Mouse (Mus musculus) midbrain, embryonic 14.5 days (tissue): ENCODE data around the gene Cars2. TPM values are rescaled to one million over a fixed set of nuclear protein-coding genes. Genes with fewer than 3 reads are reported as not detected.

Source experiments
- ATAC-seq: fragments of 200-750 bp; cut with Nextera tagmentation; 2 replicates; pipeline ENCODE4 v1.8.0; 2017; ENCODE audit warnings: moderate number of reproducible peaks, moderate library complexity; ENCODE audit not compliant: low FRiP score, low TSS enrichment
- DNase-seq: peaks from one replicate; pipeline ENCODE4 v3.0.0-alpha.2; 2015
- H3K27ac ChIP-seq: fragments of 300-500 bp; sonication (generic); replicated peaks from 2 replicates; pipeline ENCODE4 v1.5.1; 2014; ENCODE audit warnings: mild to moderate bottlenecking, low read depth, low read length, moderate library complexity
- H3K27me3 ChIP-seq: fragments of 300-500 bp; sonication (generic); 2 replicates; pipeline ENCODE4 v1.6.1; 2014; ENCODE audit warnings: low read length, control low read depth, mixed read lengths; ENCODE audit not compliant: control insufficient read depth, insufficient read depth
- H3K36me3 ChIP-seq: fragments of 300-500 bp; sonication (generic); 2 replicates; pipeline ENCODE4 v1.6.1; 2014; ENCODE audit warnings: low read length, control low read depth; ENCODE audit not compliant: control insufficient read depth, insufficient read depth
- H3K4me1 ChIP-seq: fragments of 300-500 bp; sonication (generic); 2 replicates; pipeline ENCODE4 v1.6.1; 2014; ENCODE audit warnings: mild to moderate bottlenecking, antibody characterized with exemption, low read length, control low read depth; ENCODE audit not compliant: control insufficient read depth, insufficient read depth
- H3K4me2 ChIP-seq: fragments of 300-500 bp; sonication (generic); 2 replicates; pipeline ENCODE4 v1.6.1; 2014; ENCODE audit warnings: mild to moderate bottlenecking, low read length, moderate library complexity
- H3K4me3 ChIP-seq: fragments of 300-500 bp; sonication (generic); replicated peaks from 2 replicates; pipeline ENCODE4 v1.5.1; 2014; ENCODE audit warnings: low read depth, low read length
- H3K9ac ChIP-seq: fragments of 300-500 bp; sonication (generic); replicated peaks from 2 replicates; pipeline ENCODE4 v1.6.1; 2014; ENCODE audit warnings: mild to moderate bottlenecking, low read length, moderate library complexity
- H3K9me3 ChIP-seq: fragments of 300-500 bp; sonication (generic); 2 replicates; pipeline ENCODE4 v1.6.1; 2016; ENCODE audit warnings: low read length, control low read depth, mixed read lengths; ENCODE audit not compliant: control insufficient read depth
- WGBS: fragments of 180-500 bp; shearing (Covaris S2); extraction: QIAGEN DNeasy Blood & Tissue Kit; methylation state at CpG from one replicate; pipeline ENCODE4 v1.1.7; 2014; 5-methylcytosine and 5-hydroxymethylcytosine counted together
- polyA plus RNA-seq: library from polyadenylated mRNA; unstranded; fragments of >200 nt; fragmentation: Nextera tagmentation; extraction: Ambion mirVana; gene quantifications from 2 replicates; pipeline ENCODE4 v1.2.1, GENCODE M21; 2014

Gene Cars2
- 22.8 and 25.5 TPM in 2 replicates for polyA plus RNA-seq

GRCm38 (mm10) chr8:11550281-11550948 lies at the start of gene Cars2:
TSS of gene Cars2 (minus strand) at chr8:11550783.
- Histone ChIP-seq H3K9me3 (no peaks in the 10 kb centered on the region), H3K4me1 (peaks cover 18% of the 10 kb centered on the region; the same call in 1 of the 2 replicates), H3K4me2 (peak within 1 kb of the TSS; percentile 79), H3K36me3 (0 out of 2 replicates have a peak, but pooled peaks cover under 1% of the 10 kb centered on the region), H3K4me3 (peak within 1 kb of the TSS; percentile 73), H3K9ac (peak within 1 kb of the TSS; percentile 90), H3K27ac (peak within 1 kb of the TSS; percentile 89), H3K27me3 (no peaks in the 10 kb centered on the region)
- WGBS: under 1% methylated on average over 53 of the region's 53 CpGs
- DNase-seq (peak; percentile 90), ATAC-seq (peak; percentile 63)

DNA sequence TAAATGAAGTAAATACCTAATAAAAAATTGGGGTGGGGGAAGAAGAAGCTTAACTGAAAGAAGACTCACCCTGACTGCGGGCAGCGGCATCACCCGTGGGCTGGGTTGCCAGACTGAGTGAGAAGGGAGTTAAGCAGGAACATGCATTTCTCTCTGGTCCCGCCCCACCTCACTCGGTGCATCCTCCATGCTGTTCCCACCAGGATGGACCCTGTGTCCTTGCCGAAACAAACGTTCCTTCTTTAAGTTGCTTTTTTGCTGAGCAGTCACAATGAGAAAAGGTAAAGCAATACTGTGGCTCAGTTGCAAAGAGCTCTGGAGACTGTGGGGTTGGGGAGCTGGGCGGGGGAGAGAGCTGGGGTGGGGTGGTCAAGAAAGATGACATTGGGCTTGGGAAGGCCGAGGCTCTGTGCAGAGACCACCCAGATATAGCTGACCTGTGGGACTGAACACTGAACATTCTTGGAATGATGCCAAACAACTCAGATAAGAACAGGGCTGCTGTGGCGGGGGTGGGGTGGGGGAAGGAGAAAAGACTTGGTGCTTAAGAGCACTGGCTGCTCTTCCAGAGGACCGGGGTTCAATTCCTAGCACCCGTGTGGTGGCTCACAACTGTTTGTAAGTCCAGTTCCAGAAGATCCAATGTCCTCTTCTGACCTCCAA lies 42.8 kb upstream of the Cars2 start:
- no peaks in the 10 kb centered on the region for H3K9me3 ChIP-seq
- H3K27ac ChIP-seq: no peak overlapping the region
- DNase-seq (no peak), ATAC-seq (no peak)
- no peaks in the 10 kb centered on the region for H3K36me3 ChIP-seq
- H3K4me1 ChIP-seq: no peaks in the 10 kb centered on the region
- H3K27me3 ChIP-seq: no peaks in the 10 kb centered on the region
- no peak overlapping the region for H3K4me2 ChIP-seq
- WGBS: 78% methylated on average over 12 of the region's 12 CpGs
- H3K4me3 ChIP-seq: no peak overlapping the region
- H3K9ac ChIP-seq: no peak overlapping the region

- Histone ChIP-seq H3K9ac (no peak overlapping the region), H3K9me3 (no peaks in the 10 kb centered on the region), H3K36me3 (no peaks in the 10 kb centered on the region), H3K27ac (no peak overlapping the region), H3K4me2 (no peak overlapping the region), H3K4me3 (no peak overlapping the region), H3K27me3 (no peaks in the 10 kb centered on the region), H3K4me1 (no peaks in the 10 kb centered on the region)
- DNase-seq (no peak), ATAC-seq (no peak)
- 49% methylated on average over 13 of the region's 13 CpGs for WGBS
Observed at GRCm38 (mm10) chr8:11592296-11592695, 41.7 kb upstream of the Cars2 start.

- ATAC-seq (no peak), DNase-seq (no peak)
- no peaks in the 10 kb centered on the region for H3K4me1 ChIP-seq
- WGBS: 87% methylated on average over 4 of the region's 4 CpGs
- H3K9ac ChIP-seq: no peak overlapping the region
- no peak overlapping the region for H3K4me3 ChIP-seq
- H3K27me3 ChIP-seq: no peaks in the 10 kb centered on the region
- H3K27ac ChIP-seq: no peak overlapping the region
- no peaks in the 10 kb centered on the region for H3K36me3 ChIP-seq
- H3K9me3 ChIP-seq: no peaks in the 10 kb centered on the region
- H3K4me2 ChIP-seq: no peak overlapping the region
Observed at GRCm38 (mm10) chr8:11591837-11592236, 41.3 kb upstream of the Cars2 start.

DNA sequence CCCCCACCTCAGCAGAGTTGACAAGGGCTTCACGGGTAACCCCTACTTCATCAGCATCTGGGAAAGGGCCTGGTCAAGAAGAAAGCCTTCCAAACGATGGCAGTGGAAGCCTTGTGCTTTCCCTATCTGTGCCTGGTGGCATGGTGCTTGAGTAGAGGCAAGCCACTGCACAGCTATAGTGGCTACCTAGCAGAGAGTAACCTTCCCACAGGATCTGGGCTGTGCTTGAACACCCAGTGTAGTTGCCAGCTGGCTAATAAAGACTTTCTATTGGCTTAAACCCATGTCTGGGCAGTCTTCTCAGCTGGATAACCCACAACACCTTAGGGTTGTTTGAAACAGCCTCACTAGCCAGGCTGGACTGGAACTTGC lies 35.8 kb upstream of the Cars2 start:
- no peaks in the 10 kb centered on the region for H3K9me3 ChIP-seq
- H3K36me3 ChIP-seq: no peaks in the 10 kb centered on the region
- no peak overlapping the region for H3K4me3 ChIP-seq
- H3K4me1 ChIP-seq: no peaks in the 10 kb centered on the region
- WGBS: 76% methylated on average over 2 of the region's 2 CpGs
- H3K4me2 ChIP-seq: no peak overlapping the region
- H3K27ac ChIP-seq: no peak overlapping the region
- no peak for ATAC-seq
- DNase-seq: no peak
- no peak overlapping the region for H3K9ac ChIP-seq
- no peaks in the 10 kb centered on the region for H3K27me3 ChIP-seq

DNA sequence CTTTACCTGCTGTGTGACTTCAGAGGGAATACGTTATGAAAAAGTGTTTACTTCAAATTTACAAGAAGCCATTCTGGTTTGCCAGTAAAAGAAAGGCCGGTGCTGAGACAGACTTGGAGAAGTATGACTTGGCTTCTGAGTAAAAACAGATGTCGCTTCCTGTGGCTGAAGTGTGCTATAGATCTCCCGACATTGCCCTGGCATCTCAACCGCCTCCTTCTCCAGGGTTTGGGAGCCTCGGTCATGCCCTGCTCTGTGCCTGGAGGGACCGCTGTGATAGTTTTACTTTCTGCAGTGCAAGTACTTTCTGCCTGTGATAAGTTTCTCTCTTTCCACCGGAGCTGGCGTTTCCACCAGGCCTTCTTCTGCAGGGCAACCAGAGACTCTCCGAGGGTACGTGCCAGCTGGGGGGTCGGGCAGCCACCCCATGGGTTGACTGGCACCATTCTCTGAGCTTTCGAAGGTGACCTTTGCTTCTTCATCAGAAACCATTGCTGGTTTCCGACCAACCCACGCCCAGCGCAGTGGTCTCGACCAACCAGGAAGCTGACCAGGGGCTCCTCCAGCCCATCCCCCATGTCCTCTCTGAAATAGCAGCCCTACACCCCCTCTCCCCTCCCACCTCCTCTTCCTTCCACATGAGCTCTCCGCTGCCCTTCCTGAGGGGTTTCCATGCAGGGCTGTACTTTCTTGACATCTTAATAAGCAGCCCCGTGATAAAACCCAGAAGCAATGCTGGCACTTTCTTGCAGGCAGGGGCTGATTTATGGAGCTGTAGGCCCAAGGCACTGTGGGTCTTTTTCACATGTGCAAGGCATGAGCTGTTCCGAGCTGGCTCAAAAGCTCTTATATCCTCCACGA lies 35.2 kb upstream of the Cars2 start:
- Histone ChIP-seq H3K36me3 (no peaks in the 10 kb centered on the region), H3K27ac (no peak overlapping the region), H3K4me1 (no peaks in the 10 kb centered on the region), H3K27me3 (no peaks in the 10 kb centered on the region), H3K9ac (no peak overlapping the region), H3K9me3 (no peaks in the 10 kb centered on the region), H3K4me2 (no peak overlapping the region), H3K4me3 (no peak overlapping the region)
- no peak for ATAC-seq
- DNase-seq: no peak
- 88% methylated on average over 21 of the region's 21 CpGs for WGBS

DNA sequence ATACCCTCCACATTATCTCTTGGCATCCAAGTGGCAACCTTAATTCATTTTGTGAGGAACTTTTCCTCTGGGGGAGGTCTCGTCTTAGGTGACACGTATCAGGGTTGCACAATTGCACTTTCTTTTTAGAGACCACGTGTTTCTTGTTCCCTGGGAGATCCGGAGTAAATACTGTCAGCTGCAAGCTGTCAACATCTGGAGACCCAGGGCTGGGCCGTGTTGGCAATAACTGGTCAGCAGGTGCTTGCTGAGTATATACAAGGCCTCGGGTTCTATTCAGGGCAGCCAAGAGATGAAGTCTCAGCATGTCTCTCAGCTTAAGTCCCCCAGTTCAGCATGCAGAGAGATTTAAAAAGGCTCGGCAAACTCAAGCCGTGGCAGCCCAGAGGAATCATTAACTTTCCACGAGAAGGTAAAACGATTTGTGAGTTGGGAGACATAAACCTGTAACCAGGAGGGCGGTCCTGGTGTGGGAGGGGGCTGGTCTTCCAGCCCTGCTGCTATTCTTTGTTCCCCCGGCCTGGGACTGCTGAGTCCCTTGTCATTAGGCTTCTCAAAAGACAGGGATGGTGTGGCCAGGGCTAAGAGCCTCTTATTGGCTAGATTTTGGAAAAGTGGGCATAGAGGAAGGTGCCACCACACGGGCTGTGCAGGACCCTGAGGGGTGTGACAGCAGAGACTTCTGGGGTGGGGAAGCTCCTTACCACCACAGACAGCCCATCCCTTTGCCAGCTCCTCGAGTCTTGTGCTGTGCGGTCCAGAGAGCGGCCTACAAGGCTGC lies 25.2 kb upstream of the Cars2 start:
- no peak overlapping the region for H3K4me2 ChIP-seq
- 60% methylated on average over 16 of the region's 16 CpGs for WGBS
- DNase-seq: no peak
- H3K4me3 ChIP-seq: no peak overlapping the region
- no peaks in the 10 kb centered on the region for H3K9me3 ChIP-seq
- no peak for ATAC-seq
- H3K9ac ChIP-seq: no peak overlapping the region
- no peaks in the 10 kb centered on the region for H3K36me3 ChIP-seq
- H3K4me1 ChIP-seq: no peaks in the 10 kb centered on the region
- no peak overlapping the region for H3K27ac ChIP-seq
- H3K27me3 ChIP-seq: no peaks in the 10 kb centered on the region

DNA sequence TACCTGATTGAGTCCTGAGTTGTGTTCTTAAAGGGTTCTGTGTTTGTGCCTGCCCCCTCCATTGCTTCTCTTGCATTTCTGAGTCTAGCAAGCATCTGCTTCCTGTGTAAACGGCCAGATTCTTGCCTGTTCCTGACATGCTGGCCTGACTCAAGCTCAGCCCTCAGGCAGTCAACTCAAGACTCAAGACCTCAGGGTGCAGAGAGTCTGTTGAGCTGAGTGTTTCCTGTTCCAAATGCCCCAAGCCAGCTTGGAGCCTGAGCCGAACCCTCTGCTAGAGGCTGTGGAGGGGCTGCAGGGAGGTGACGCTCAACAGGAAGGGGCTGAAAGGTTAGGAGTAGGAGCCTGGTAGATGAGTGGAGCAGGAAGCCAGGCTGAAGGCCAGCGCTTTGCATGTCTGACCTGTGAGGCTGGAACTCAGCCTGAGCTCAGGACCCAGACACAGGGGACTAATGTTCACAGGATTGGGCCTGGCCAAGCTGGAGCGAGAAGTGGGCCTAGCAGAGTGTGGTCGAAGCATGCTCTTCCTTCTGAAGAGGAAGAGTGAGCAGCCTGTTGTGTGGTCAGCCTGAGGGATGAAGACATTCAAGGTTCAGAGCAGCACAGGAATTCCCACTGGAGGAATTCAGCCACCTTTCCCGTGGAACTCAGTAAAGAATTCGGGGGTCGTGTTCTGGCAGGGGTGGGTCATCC lies 24.5 kb upstream of the Cars2 start:
- Histone ChIP-seq H3K27ac (no peak overlapping the region), H3K4me2 (no peak overlapping the region), H3K36me3 (no peaks in the 10 kb centered on the region), H3K4me3 (no peak overlapping the region), H3K4me1 (no peaks in the 10 kb centered on the region), H3K9me3 (no peaks in the 10 kb centered on the region), H3K27me3 (no peaks in the 10 kb centered on the region), H3K9ac (no peak overlapping the region)
- WGBS: 84% methylated on average over 9 of the region's 9 CpGs
- ATAC-seq (no peak), DNase-seq (no peak)
